Mouse (Mus musculus): ENCODE results near the gene Ralgds. TPM values are rescaled to one million over a fixed set of nuclear protein-coding genes. Genes with fewer than 3 reads are reported as not detected.

The Ralgds gene
- total and polyA plus RNA-seq, 2 experiments from 2014 or later: 76.8 to 197 TPM

DNA sequence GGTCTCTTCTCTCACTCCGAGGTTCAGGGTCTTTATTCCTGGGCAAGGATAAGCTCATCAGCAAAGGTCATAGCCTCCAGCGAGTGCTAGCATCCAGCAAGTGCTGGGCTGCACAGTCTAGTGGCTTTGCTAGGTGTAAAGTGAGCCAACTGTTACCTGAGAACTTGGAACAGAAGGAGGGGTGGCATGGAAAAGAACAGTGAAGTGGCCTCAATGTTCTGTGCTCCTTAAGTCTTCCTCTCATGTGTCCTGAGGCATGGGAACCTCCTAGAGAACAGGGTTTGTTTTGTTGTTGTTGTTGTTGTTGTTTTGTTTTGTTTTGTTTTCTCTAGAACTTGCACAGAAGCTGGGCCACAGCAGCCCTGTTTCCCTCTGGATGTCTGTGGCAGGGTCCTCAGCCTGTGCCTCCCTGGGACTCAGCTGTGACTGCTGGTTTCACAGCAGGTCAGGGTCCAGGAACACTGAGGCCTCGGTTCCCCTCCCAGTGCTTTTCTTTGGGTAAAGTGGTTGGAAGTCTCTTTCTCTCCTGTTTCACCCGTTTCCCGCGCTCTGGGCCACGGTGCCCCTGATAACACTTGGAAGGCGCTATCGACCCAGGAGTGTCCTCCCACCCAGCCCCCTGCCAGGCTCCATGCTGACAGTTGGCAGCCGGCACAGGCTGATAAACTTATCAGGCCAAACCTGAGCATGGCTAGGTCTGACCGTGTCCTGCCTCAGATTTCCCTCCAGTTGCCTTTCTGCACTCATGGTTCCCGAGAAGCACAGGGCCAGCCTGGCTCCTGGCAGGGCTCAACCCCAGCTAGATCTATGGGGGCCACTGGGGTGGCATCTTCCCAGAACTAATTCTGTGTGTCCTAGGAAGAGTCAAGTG lies 89.0 kb downstream of the Ralgds start:
- WGBS: 73% methylated on average over 12 of the region's 12 CpGs

More for the DNA sequence above, 89.0 kb downstream of the Ralgds start:
- Histone ChIP-seq H3K9ac (no peak overlapping the region; the same call in 1 of the 2 replicates), H3K27me3 (ENCODE audit: insufficient read depth, low read length) (no peaks in the 10 kb centered on the region), H3K27ac (ENCODE audit: low read depth, low read length) (no peak overlapping the region), H3K4me2 (ENCODE audit: low read depth) (no peak overlapping the region), H3K9me3 (ENCODE audit: low read length) (no peaks in the 10 kb centered on the region), H3K4me3 (ENCODE audit: low read depth, low read length) (no peak overlapping the region), H3K36me3 (ENCODE audit: insufficient read depth) (no peaks in the 10 kb centered on the region; the same call in 1 of the 2 replicates), H3K4me1 (ENCODE audit: insufficient read depth) (no peaks in the 10 kb centered on the region)
- ATAC-seq (no peak), DNase-seq (no peak)
- no peak for TF ChIP-seq CTCF (IDR thresholded peaks at IDR 0.05; ENCODE audit: low read depth)

Other genes starting within 250 kb of the Ralgds start
- 35.6 and 60.8 TPM in 2 replicates for gene Ppp1r26, start 66.3 kb upstream of the Ralgds start, total RNA-seq (2014; rRNA removed)
- 5.0 and 11.7 TPM in 2 replicates for gene Ppp1r26, start 66.3 kb upstream of the Ralgds start, polyA plus RNA-seq (2015; fragmentation: Nextera tagmentation; extraction: Ambion mirVana)
- 5.2 and 5.4 TPM in 2 replicates for gene 1700007K13Rik, start 46.8 kb upstream of the Ralgds start, total RNA-seq (2014; rRNA removed)
- gene 1700007K13Rik, start 46.8 kb upstream of the Ralgds start, polyA plus RNA-seq (2015; fragmentation: Nextera tagmentation; extraction: Ambion mirVana): 5.2 and 8.5 TPM in 2 replicates
- 25.4 and 33.4 TPM in 2 replicates for gene Mrps2, start 45.1 kb upstream of the Ralgds start, total RNA-seq (2014; rRNA removed)
- 39.8 and 42.6 TPM in 2 replicates for gene Mrps2, start 45.1 kb upstream of the Ralgds start, polyA plus RNA-seq (2015; fragmentation: Nextera tagmentation; extraction: Ambion mirVana)
- 1.5 and 4.9 TPM in 2 replicates for gene Gbgt1, start 16.2 kb upstream of the Ralgds start, total RNA-seq (2014; rRNA removed)
- gene Gbgt1, start 16.2 kb upstream of the Ralgds start, polyA plus RNA-seq (2015; fragmentation: Nextera tagmentation; extraction: Ambion mirVana): 0.47 and 0.54 TPM in 2 replicates
- not detected in 2 replicates for gene Gm10134, start 7.0 kb upstream of the Ralgds start, total RNA-seq (2014; rRNA removed)
- gene Gm10134, start 7.0 kb upstream of the Ralgds start, polyA plus RNA-seq (2015; fragmentation: Nextera tagmentation; extraction: Ambion mirVana): 1.8 and 2.3 TPM in 2 replicates
- gene Cel, start 50.3 kb downstream of the Ralgds start, total RNA-seq (2014; rRNA removed): not detected in 2 replicates
- gene Cel, start 50.3 kb downstream of the Ralgds start, polyA plus RNA-seq (2015; fragmentation: Nextera tagmentation; extraction: Ambion mirVana): not detected in 2 replicates
- gene Gtf3c5, start 70.6 kb downstream of the Ralgds start, total RNA-seq (2014; rRNA removed): 26.9 and 33.3 TPM in 2 replicates
- gene Gtf3c5, start 70.6 kb downstream of the Ralgds start, polyA plus RNA-seq (2015; fragmentation: Nextera tagmentation; extraction: Ambion mirVana): 20.0 and 32.7 TPM in 2 replicates
- not detected in 2 replicates for gene Gfi1b, start 108.9 kb downstream of the Ralgds start, total RNA-seq (2014; rRNA removed)
- gene Gfi1b, start 108.9 kb downstream of the Ralgds start, polyA plus RNA-seq (2015; fragmentation: Nextera tagmentation; extraction: Ambion mirVana): not detected in 2 replicates
- gene Tsc1, start 128.1 kb downstream of the Ralgds start, total RNA-seq (2014; rRNA removed): 35.4 and 43.4 TPM in 2 replicates
- gene Tsc1, start 128.1 kb downstream of the Ralgds start, polyA plus RNA-seq (2015; fragmentation: Nextera tagmentation; extraction: Ambion mirVana): 7.7 and 16.8 TPM in 2 replicates
- gene Spaca9, start 186.6 kb downstream of the Ralgds start, total RNA-seq (2014; rRNA removed): not detected in 2 replicates
- 3.1 and 3.6 TPM in 2 replicates for gene Spaca9, start 186.6 kb downstream of the Ralgds start, polyA plus RNA-seq (2015; fragmentation: Nextera tagmentation; extraction: Ambion mirVana)
- 1.1 and 1.7 TPM in 2 replicates for gene Ak8, start 187.0 kb downstream of the Ralgds start, total RNA-seq (2014; rRNA removed)
- gene Ak8, start 187.0 kb downstream of the Ralgds start, polyA plus RNA-seq (2015; fragmentation: Nextera tagmentation; extraction: Ambion mirVana): 3.4 and 5.2 TPM in 2 replicates